Mouse (Mus musculus) embryonic facial prominence, embryonic 14.5 days (tissue): ENCODE measurements around the gene Susd6. TPM values are rescaled to one million over a fixed set of nuclear protein-coding genes. Genes with fewer than 3 reads are reported as not detected.

Source experiments
- polyA plus RNA-seq: library from polyadenylated mRNA; unstranded; fragments of >200 nt; fragmentation: Nextera tagmentation; extraction: Ambion mirVana; gene quantifications from 2 replicates; pipeline ENCODE4 v1.2.1, GENCODE M21; 2014

Gene Susd6
- polyA plus RNA-seq, 1 experiment from 2014 or later, result 20.6 TPM

Other genes with a start within 250 kb of the Susd6 start
- 25.0 and 26.7 TPM in 2 replicates for gene Slc39a9, start 146.6 kb upstream of the Susd6 start, polyA plus RNA-seq
- gene Erh, start 146.2 kb upstream of the Susd6 start, polyA plus RNA-seq, result 209 and 259 TPM in 2 replicates
- 1.2 and 1.4 TPM in 2 replicates for gene Plekhd1, start 97.9 kb upstream of the Susd6 start, polyA plus RNA-seq
- 0.14 and 0.24 TPM in 2 replicates for gene Ccdc177, start 29.8 kb upstream of the Susd6 start, polyA plus RNA-seq
- 323 and 397 TPM in 2 replicates for gene Srsf5, start 155.0 kb downstream of the Susd6 start, polyA plus RNA-seq
- 0.45 and 0.47 TPM in 2 replicates for gene Slc10a1, start 178.2 kb downstream of the Susd6 start, polyA plus RNA-seq
- 10.7 and 11.5 TPM in 2 replicates for gene Smoc1, start 236.3 kb downstream of the Susd6 start, polyA plus RNA-seq